9 mouse cellular contexts compared by ENCODE assay signal in genomic region chr15:27937861-27938833, GRCm38 (mm10).
A peak's percentile ranks its signal among the peaks of the same experiment; 100 is the strongest.
DNase-seq lines count a peak whose midpoint lies in the region; ATAC-seq lines count a peak whose summit lies in the region.
"Had no signal": no experiment of that assay in that cellular context is flagged by ENCODE, and none has a peak within 500 bp of the region (broad histone marks: within the 10 kb centered on the region; RNA-seq: fewer than 3 reads in every experiment).

No protein-coding gene starts in this region.

- peak overlapping the region; percentile 41 for H3K4me3 ChIP-seq in heart, embryonic 13.5 days
- peak overlapping the region; percentile 32 for H3K4me3 ChIP-seq in hindbrain, embryonic 12.5 days
- peak overlapping the region; percentile 36 for H3K4me3 ChIP-seq in midbrain, embryonic 12.5 days

- WGBS in heart, embryonic 13.5 days: 34% methylated on average over 24 of the region's 24 CpGs
- 14% methylated on average over 24 of the region's 24 CpGs for WGBS in hindbrain, embryonic 12.5 days
- WGBS in midbrain, embryonic 12.5 days: 8% methylated on average over 24 of the region's 24 CpGs

- no peaks in the 10 kb centered on the region for H3K27me3 ChIP-seq in heart, embryonic 13.5 days (replicated peaks)
- H3K27me3 ChIP-seq in hindbrain, embryonic 12.5 days: no peaks in the 10 kb centered on the region
- H3K27me3 ChIP-seq in midbrain, embryonic 12.5 days: peaks cover 45% of the 10 kb centered on the region

- ATAC-seq in heart, embryonic 13.5 days (ENCODE audit: extremely low read depth, insufficient number of reproducible peaks, low FRiP score, low TSS enrichment): no peak
- peak; percentile 87 for ATAC-seq in hindbrain, embryonic 12.5 days (ENCODE audit: low FRiP score)
- ATAC-seq in midbrain, embryonic 12.5 days (ENCODE audit: low FRiP score, low read depth): peak; percentile 76
- no peak for ATAC-seq in erythroid progenitor cell, adult 5-6 weeks (replicated peaks; ENCODE audit: low FRiP score, poor library complexity, severe bottlenecking)

- DNase-seq in heart, adult 18-20 months: no peak
- peak; percentile 56 for DNase-seq in cerebellum, adult 9-11 months
- DNase-seq in spleen, postnatal 4 days (ENCODE audit: low spot score in 2 of 2): no peak
- no peak for DNase-seq in retina, postnatal 1 day

- H3K36me3 ChIP-seq in heart, embryonic 13.5 days: no peaks in the 10 kb centered on the region
- H3K36me3 ChIP-seq in hindbrain, embryonic 12.5 days: no peaks in the 10 kb centered on the region
- no peaks in the 10 kb centered on the region for H3K36me3 ChIP-seq in midbrain, embryonic 12.5 days
- H3K36me3 ChIP-seq: G1E had no signal

- H3K9me3 ChIP-seq in heart, embryonic 13.5 days: no peaks in the 10 kb centered on the region
- no peaks in the 10 kb centered on the region for H3K9me3 ChIP-seq in hindbrain, embryonic 12.5 days (replicated peaks)
- H3K9me3 ChIP-seq in midbrain, embryonic 12.5 days: no peaks in the 10 kb centered on the region

- peak overlapping the region; percentile 74; the same call in 1 of the 2 replicates for H3K27ac ChIP-seq in heart, embryonic 13.5 days (replicated peaks)
- H3K27ac ChIP-seq in hindbrain, embryonic 12.5 days: peak overlapping the region; percentile 94
- H3K27ac ChIP-seq in midbrain, embryonic 12.5 days (replicated peaks): peak overlapping the region; percentile 88

- H3K4me2 ChIP-seq in heart, embryonic 13.5 days: peak overlapping the region; percentile 72
- H3K4me2 ChIP-seq in hindbrain, embryonic 12.5 days (replicated peaks): peak overlapping the region; percentile 63
- peak overlapping the region; percentile 66 for H3K4me2 ChIP-seq in midbrain, embryonic 12.5 days (replicated peaks)

- H3K9ac ChIP-seq in heart, embryonic 13.5 days: peak overlapping the region; percentile 70
- peak overlapping the region; percentile 66 for H3K9ac ChIP-seq in hindbrain, embryonic 12.5 days
- peak overlapping the region; percentile 57 for H3K9ac ChIP-seq in midbrain, embryonic 12.5 days (replicated peaks)

- H3K4me1 ChIP-seq in heart, embryonic 13.5 days: peaks cover 71% of the 10 kb centered on the region
- H3K4me1 ChIP-seq in hindbrain, embryonic 12.5 days: peaks cover 53% of the 10 kb centered on the region
- H3K4me1 ChIP-seq in midbrain, embryonic 12.5 days: peaks cover 63% of the 10 kb centered on the region

Comparison
In these comparisons a context has a peak if more than half of its experiments do, and no peak if none do; other contexts are left out.
1. ATAC-seq: peak in hindbrain, embryonic 12.5 days (single experiment) and midbrain, embryonic 12.5 days (single experiment); none in heart, embryonic 13.5 days (single experiment) and erythroid progenitor cell, adult 5-6 weeks (single experiment).
2. Peak in every context shown above with its lines, with median percentiles within 50 percentile points of each other: H3K27ac ChIP-seq, H3K4me2 ChIP-seq, H3K4me3 ChIP-seq and H3K9ac ChIP-seq.